Mouse (Mus musculus): ENCODE data around the gene Keg1. TPM values are rescaled to one million over a fixed set of nuclear protein-coding genes. Genes with fewer than 3 reads are reported as not detected.
A peak's percentile ranks its signal among the peaks of the same experiment; 100 is the strongest.
"Not testable (repeated sequence)": the region's sequence is repeated elsewhere in the genome, so short reads cannot be mapped to it uniquely, and the experiment has no call there.

Keg1 gene
- total RNA-seq (2021): not detected

- intact Hi-C loops (cut with DNase I): no loop called here
Measured at GRCm38 (mm10) chr19:12695590-12695989, at the start of gene Keg1. TSS of gene Keg1 (plus strand) at chr19:12695786.

GRCm38 (mm10) chr19:12649511-12649910 lies 46.1 kb upstream of the Keg1 start:
- intact Hi-C loops (cut with DNase I): no loop called here
- no peak for DNase-seq

More at GRCm38 (mm10) chr19:12695590-12695989, at the start of gene Keg1:
- no peak for DNase-seq

GRCm38 (mm10) chr19:12666156-12666555 lies 29.4 kb upstream of the Keg1 start:
- intact Hi-C loops (cut with DNase I): no loop called here
- DNase-seq: no peak

- intact Hi-C loops (cut with DNase I); DNase-seq: not testable (repeated sequence)
Measured at GRCm38 (mm10) chr19:12668601-12669000, 27.0 kb upstream of the Keg1 start.

- no peak for DNase-seq
- intact Hi-C loops (cut with DNase I): no loop called here
Measured at GRCm38 (mm10) chr19:12670139-12670538, 25.4 kb upstream of the Keg1 start, which contains the start of gene Olfr1442. TSS of gene Olfr1442 (plus strand) at chr19:12670439.

- no peak for DNase-seq
- intact Hi-C loops (cut with DNase I): no loop called here
Measured at GRCm38 (mm10) chr19:12671051-12671450, 24.5 kb upstream of the Keg1 start.

GRCm38 (mm10) chr19:12677812-12678211 lies 17.8 kb upstream of the Keg1 start, which contains the start of gene Olfr1443:
TSS of gene Olfr1443 (plus strand) at chr19:12678112.
- intact Hi-C loops (cut with DNase I): no loop called here
- no peak for DNase-seq

- no peak for DNase-seq
- intact Hi-C loops (cut with DNase I): no loop called here
Measured at GRCm38 (mm10) chr19:12684638-12685037, 10.9 kb upstream of the Keg1 start.

- DNase-seq: no peak
- intact Hi-C loops (cut with DNase I): no loop called here
Measured at GRCm38 (mm10) chr19:12685231-12685630, 10.4 kb upstream of the Keg1 start.

GRCm38 (mm10) chr19:12696221-12696620 lies 635 bp downstream of the Keg1 start:
- intact Hi-C loops (cut with DNase I): no loop called here
- DNase-seq: no peak

- DNase-seq: no peak
- intact Hi-C loops (cut with DNase I): no loop called here
Measured at GRCm38 (mm10) chr19:12708458-12708857, 12.9 kb downstream of the Keg1 start.

- no peak for DNase-seq
- intact Hi-C loops (cut with DNase I): no loop called here
Measured at GRCm38 (mm10) chr19:12708986-12709385, 13.4 kb downstream of the Keg1 start.

GRCm38 (mm10) chr19:12719189-12719588 lies 23.6 kb downstream of the Keg1 start:
- intact Hi-C loops (cut with DNase I): no loop called here
- DNase-seq: no peak

GRCm38 (mm10) chr19:12720463-12720862 lies 24.9 kb downstream of the Keg1 start:
- intact Hi-C loops (cut with DNase I): no loop called here
- DNase-seq: no peak

- intact Hi-C loops (cut with DNase I); DNase-seq: not testable (repeated sequence)
Measured at GRCm38 (mm10) chr19:12720919-12721318, 25.3 kb downstream of the Keg1 start.

- intact Hi-C loops (cut with DNase I); DNase-seq: not testable (repeated sequence)
Measured at GRCm38 (mm10) chr19:12721596-12721995, 26.0 kb downstream of the Keg1 start.

GRCm38 (mm10) chr19:12722308-12722707 lies 26.7 kb downstream of the Keg1 start:
- DNase-seq: peak; percentile 49 to 67
- intact Hi-C loops (cut with DNase I): loop anchor here (1.0 to 2.0 kb wide), 2 partner anchors 74 to 98 kb away; partner anchors contain the start of genes Lpxn and Zfp91

- intact Hi-C loops (cut with DNase I): no loop called here
- DNase-seq: no peak
Measured at GRCm38 (mm10) chr19:12725851-12726250, 30.3 kb downstream of the Keg1 start.

- intact Hi-C loops (cut with DNase I): no loop called here
Measured at GRCm38 (mm10) chr19:12731036-12731435, 35.5 kb downstream of the Keg1 start.

GRCm38 (mm10) chr19:12731950-12732349 lies 36.4 kb downstream of the Keg1 start:
- DNase-seq: no peak
- intact Hi-C loops (cut with DNase I): no loop called here

More at GRCm38 (mm10) chr19:12731036-12731435, 35.5 kb downstream of the Keg1 start:
- DNase-seq: no peak

GRCm38 (mm10) chr19:12756286-12756685 lies 60.7 kb downstream of the Keg1 start:
- intact Hi-C loops (cut with DNase I): no loop called here
- no peak for DNase-seq

GRCm38 (mm10) chr19:12758936-12759478 lies 63.4 kb downstream of the Keg1 start:
- DNase-seq: no peak
- intact Hi-C loops (cut with DNase I): no loop called here

- DNase-seq: peak; percentile 60 to 71
- intact Hi-C loops (cut with DNase I): no loop called here
Measured at GRCm38 (mm10) chr19:12759656-12760055, 64.1 kb downstream of the Keg1 start.
